Mouse (Mus musculus) neural tube, embryonic 15.5 days (tissue): ENCODE measurements around the gene Rdh7. TPM values are rescaled to one million over a fixed set of nuclear protein-coding genes. Genes with fewer than 3 reads are reported as not detected.
"Not testable (repeated sequence)": the region's sequence is repeated elsewhere in the genome, so short reads cannot be mapped to it uniquely, and the experiment has no call there.

Source experiments
- ATAC-seq: fragments of 200-750 bp; cut with Nextera tagmentation; 2 replicates; pipeline ENCODE4 v1.8.0; 2017; ENCODE audit warnings: mild to moderate bottlenecking, moderate TSS enrichment, moderate library complexity; ENCODE audit not compliant: low FRiP score
- H3K27ac ChIP-seq: fragments of 300-500 bp; sonication (generic); replicated peaks from 2 replicates; pipeline ENCODE4 v1.5.1; 2015; ENCODE audit warnings: mild to moderate bottlenecking, inconsistent platforms
- H3K27me3 ChIP-seq: fragments of 300-500 bp; sonication (generic); replicated peaks from 2 replicates; pipeline ENCODE4 v1.6.1; 2015; ENCODE audit warnings: inconsistent platforms
- H3K36me3 ChIP-seq: fragments of 300-500 bp; sonication (generic); 2 replicates; pipeline ENCODE4 v1.6.1; 2015; ENCODE audit warnings: inconsistent platforms
- H3K4me1 ChIP-seq: fragments of 300-500 bp; sonication (generic); 2 replicates; pipeline ENCODE4 v1.6.1; 2015; ENCODE audit warnings: inconsistent platforms
- H3K4me2 ChIP-seq: fragments of 300-500 bp; sonication (generic); 2 replicates; pipeline ENCODE4 v1.6.1; 2015; ENCODE audit warnings: inconsistent platforms, mild to moderate bottlenecking, moderate library complexity
- H3K4me3 ChIP-seq: fragments of 300-500 bp; sonication (generic); replicated peaks from 2 replicates; pipeline ENCODE4 v1.5.1; 2015; ENCODE audit warnings: mild to moderate bottlenecking, inconsistent platforms
- H3K9ac ChIP-seq: fragments of 300-500 bp; sonication (generic); replicated peaks from 2 replicates; pipeline ENCODE4 v1.6.1; 2015; ENCODE audit warnings: mild to moderate bottlenecking, inconsistent platforms
- H3K9me3 ChIP-seq: fragments of 300-500 bp; sonication (generic); replicated peaks from 2 replicates; pipeline ENCODE4 v1.6.1; 2016; ENCODE audit warnings: inconsistent platforms
- WGBS: fragments of 180-500 bp; shearing (Covaris S2); methylation state at CpG from one replicate; pipeline ENCODE4 v1.1.7; 2015; ENCODE audit warnings: mixed read lengths; 5-methylcytosine and 5-hydroxymethylcytosine counted together
- polyA plus RNA-seq: library from polyadenylated mRNA; unstranded; fragments of >200 nt; fragmentation: Nextera tagmentation; extraction: Ambion mirVana; gene quantifications from 2 replicates; pipeline ENCODE4 v1.2.1, GENCODE M21; 2015

Rdh7 gene
- polyA plus RNA-seq, 1 experiment from 2014 or later, result not detected

- Histone ChIP-seq H3K27ac (no peak overlapping the region), H3K4me3 (no peak overlapping the region), H3K9ac (no peak overlapping the region), H3K27me3 (no peaks in the 10 kb centered on the region), H3K4me1 (no peaks in the 10 kb centered on the region), H3K9me3 (no peaks in the 10 kb centered on the region), H3K4me2 (no peak overlapping the region), H3K36me3 (no peaks in the 10 kb centered on the region)
- 93% methylated on average over 1 of the region's 1 CpGs for WGBS
- ATAC-seq, result no peak
These were observed 27.0 kb upstream of the Rdh7 start for GRCm38 (mm10) chr10:127915578-127915977.

GRCm38 (mm10) chr10:127907386-127907951 is 18.9 kb upstream of the Rdh7 start:
- ATAC-seq, result no peak
- Histone ChIP-seq H3K9me3 (no peaks in the 10 kb centered on the region), H3K4me2 (no peak overlapping the region), H3K4me3 (no peak overlapping the region), H3K36me3 (no peaks in the 10 kb centered on the region), H3K4me1 (peaks cover 3% of the 10 kb centered on the region; the same call in 1 of the 2 replicates), H3K27me3 (no peaks in the 10 kb centered on the region), H3K27ac (no peak overlapping the region), H3K9ac (no peak overlapping the region)

GRCm38 (mm10) chr10:127906138-127906537 is 17.5 kb upstream of the Rdh7 start:
- WGBS, result 43% methylated on average over 2 of the region's 2 CpGs
- H3K27me3 ChIP-seq, result no peaks in the 10 kb centered on the region
- H3K4me2 ChIP-seq, result no peak overlapping the region
- no peak overlapping the region for H3K9ac ChIP-seq
- no peaks in the 10 kb centered on the region for H3K36me3 ChIP-seq
- no peaks in the 10 kb centered on the region for H3K9me3 ChIP-seq
- ATAC-seq, result no peak
- H3K27ac ChIP-seq, result no peak overlapping the region
- peaks cover 3% of the 10 kb centered on the region; the same call in 1 of the 2 replicates for H3K4me1 ChIP-seq
- H3K4me3 ChIP-seq, result no peak overlapping the region

GRCm38 (mm10) chr10:127904718-127905446 is 16.3 kb upstream of the Rdh7 start:
- Histone ChIP-seq H3K4me1 (peaks cover 3% of the 10 kb centered on the region; the same call in 1 of the 2 replicates), H3K4me2 (no peak overlapping the region), H3K27ac (no peak overlapping the region), H3K4me3 (no peak overlapping the region), H3K27me3 (no peaks in the 10 kb centered on the region), H3K9me3 (no peaks in the 10 kb centered on the region), H3K9ac (no peak overlapping the region), H3K36me3 (no peaks in the 10 kb centered on the region)
- no peak for ATAC-seq
- WGBS, result 64% methylated on average over 7 of the region's 7 CpGs

- no peaks in the 10 kb centered on the region for H3K27me3 ChIP-seq
- H3K36me3 ChIP-seq, result no peaks in the 10 kb centered on the region
- no peak for ATAC-seq
- H3K4me3 ChIP-seq, result no peak overlapping the region
- H3K27ac ChIP-seq, result no peak overlapping the region
- H3K4me2 ChIP-seq, result no peak overlapping the region
- peaks cover 3% of the 10 kb centered on the region; the same call in 1 of the 2 replicates for H3K4me1 ChIP-seq
- no peak overlapping the region for H3K9ac ChIP-seq
- no peaks in the 10 kb centered on the region for H3K9me3 ChIP-seq
- 82% methylated on average over 1 of the region's 1 CpGs for WGBS
These were observed 14.5 kb upstream of the Rdh7 start for GRCm38 (mm10) chr10:127903116-127903515.

- H3K27ac ChIP-seq, result no peak overlapping the region
- no peaks in the 10 kb centered on the region for H3K27me3 ChIP-seq
- WGBS, result 83% methylated on average over 4 of the region's 4 CpGs
- no peak for ATAC-seq
- H3K4me1 ChIP-seq, result peaks cover 3% of the 10 kb centered on the region; the same call in 1 of the 2 replicates
- H3K4me2 ChIP-seq, result no peak overlapping the region
- no peaks in the 10 kb centered on the region for H3K36me3 ChIP-seq
- no peak overlapping the region for H3K9ac ChIP-seq
- no peak overlapping the region for H3K4me3 ChIP-seq
- no peaks in the 10 kb centered on the region for H3K9me3 ChIP-seq
These were observed 13.1 kb upstream of the Rdh7 start for GRCm38 (mm10) chr10:127901751-127902150.

- no peaks in the 10 kb centered on the region for H3K27me3 ChIP-seq
- H3K4me3 ChIP-seq, result no peak overlapping the region
- no peak overlapping the region for H3K4me2 ChIP-seq
- no peaks in the 10 kb centered on the region for H3K4me1 ChIP-seq
- no peak overlapping the region for H3K9ac ChIP-seq
- 65% methylated on average over 5 of the region's 5 CpGs for WGBS
- H3K9me3 ChIP-seq, result no peaks in the 10 kb centered on the region
- ATAC-seq, result no peak
- no peak overlapping the region for H3K27ac ChIP-seq
- no peaks in the 10 kb centered on the region for H3K36me3 ChIP-seq
These were observed 11.2 kb upstream of the Rdh7 start for GRCm38 (mm10) chr10:127899783-127900182.

- H3K9me3 ChIP-seq, result no peaks in the 10 kb centered on the region
- ATAC-seq, result no peak
- H3K4me3 ChIP-seq, result no peak within 1 kb of the TSS
- no peak within 1 kb of the TSS for H3K9ac ChIP-seq
- no peak within 1 kb of the TSS for H3K4me2 ChIP-seq
- 92% methylated on average over 2 of the region's 2 CpGs for WGBS
- no peak within 1 kb of the TSS for H3K27ac ChIP-seq
- no peaks in the 10 kb centered on the region for H3K36me3 ChIP-seq
- no peaks in the 10 kb centered on the region for H3K27me3 ChIP-seq
- H3K4me1 ChIP-seq, result no peaks in the 10 kb centered on the region
These were observed 9.6 kb upstream of the Rdh7 start, which contains the start of gene Sdr9c7 for GRCm38 (mm10) chr10:127898218-127898617. Gene Sdr9c7 (plus strand): TSS chr10:127898518.

- Histone ChIP-seq H3K9ac (no peak overlapping the region), H3K4me1 (no peaks in the 10 kb centered on the region), H3K4me2 (no peak overlapping the region), H3K4me3 (no peak overlapping the region), H3K27ac (no peak overlapping the region), H3K36me3 (no peaks in the 10 kb centered on the region), H3K9me3 (no peaks in the 10 kb centered on the region), H3K27me3 (no peaks in the 10 kb centered on the region)
- 93% methylated on average over 3 of the region's 3 CpGs for WGBS
- no peak for ATAC-seq
These were observed 8.9 kb upstream of the Rdh7 start for GRCm38 (mm10) chr10:127897506-127897905.

GRCm38 (mm10) chr10:127896705-127897104 is 8.1 kb upstream of the Rdh7 start:
- Histone ChIP-seq H3K4me2 (no peak overlapping the region), H3K27ac (no peak overlapping the region), H3K9ac (no peak overlapping the region), H3K36me3 (no peaks in the 10 kb centered on the region), H3K4me3 (no peak overlapping the region), H3K4me1 (no peaks in the 10 kb centered on the region), H3K9me3 (no peaks in the 10 kb centered on the region), H3K27me3 (no peaks in the 10 kb centered on the region)
- no peak for ATAC-seq
- 80% methylated on average over 5 of the region's 5 CpGs for WGBS

GRCm38 (mm10) chr10:127893163-127894022 is 4.8 kb upstream of the Rdh7 start:
- not testable (repeated sequence) for H3K36me3 ChIP-seq, H3K27me3 ChIP-seq, H3K4me1 ChIP-seq, H3K9ac ChIP-seq, ATAC-seq, H3K4me3 ChIP-seq, H3K4me2 ChIP-seq, H3K9me3 ChIP-seq, H3K27ac ChIP-seq
- 71% methylated on average over 5 of the region's 5 CpGs for WGBS
